Mouse (Mus musculus): ENCODE results near the gene Folr1. TPM values are rescaled to one million over a fixed set of nuclear protein-coding genes. Genes with fewer than 3 reads are reported as not detected.

Folr1 gene
- polyA plus RNA-seq, 1 experiment: 2.2 TPM

GRCm38 (mm10) chr7:101847934-101848333 lies 22.7 kb downstream of the Folr1 start:
- Histone ChIP-seq H3K27me3 (ENCODE audit: control insufficient read depth, insufficient read depth, insufficient read length) (no peaks in the 10 kb centered on the region), H3K4me2 (ENCODE audit: low read depth) (no peak overlapping the region), H3K79me2 (ENCODE audit: control insufficient read depth, insufficient read depth) (no peaks in the 10 kb centered on the region), H3K4me3 (no peak overlapping the region), H3K36me3 (ENCODE audit: control insufficient read depth, insufficient read depth) (no peaks in the 10 kb centered on the region), H3ac (ENCODE audit: control insufficient read depth, insufficient read length) (no peak overlapping the region)
- TF ChIP-seq REST (IDR thresholded peaks at IDR 0.05; ENCODE audit: insufficient read depth, insufficient read length): no peak

GRCm38 (mm10) chr7:101844186-101844585 lies 26.4 kb downstream of the Folr1 start:
- no peak overlapping the region for H3ac ChIP-seq (ENCODE audit: control insufficient read depth, insufficient read length)
- TF ChIP-seq MYOD1 (IDR thresholded peaks at IDR 0.05; ENCODE audit: control insufficient read depth in 1 of 3, insufficient read length in 2 of 3, low read depth in 2 of 3) (no peak), POLR2A (IDR thresholded peaks at IDR 0.05; ENCODE audit: insufficient read length, low read depth) (no peak), CEBPB (IDR thresholded peaks at IDR 0.05; ENCODE audit: insufficient read depth, poor library complexity, severe bottlenecking) (no peak), MAX (IDR thresholded peaks at IDR 0.05; ENCODE audit: low read depth) (no peak), MYOG (IDR thresholded peaks at IDR 0.05; ENCODE audit: control insufficient read depth in 1 of 3, insufficient read depth in 1 of 3, insufficient read length in 2 of 3, low read depth in 2 of 3) (no peak), TCF3 (IDR thresholded peaks at IDR 0.05; ENCODE audit: insufficient read length, low read depth) (no peak), E2F4 (IDR thresholded peaks at IDR 0.05; ENCODE audit: insufficient read depth) (no peak), USF1 (IDR thresholded peaks at IDR 0.05; ENCODE audit: low read depth) (no peak), TCF12 (IDR thresholded peaks at IDR 0.05; ENCODE audit: insufficient read depth, poor library complexity, severe bottlenecking) (no peak), POLR2AphosphoS2 (IDR thresholded peaks at IDR 0.05; ENCODE audit: insufficient read length, low read depth) (no peak), REST (IDR thresholded peaks at IDR 0.05; ENCODE audit: insufficient read depth, insufficient read length) (no peak), SRF (IDR thresholded peaks at IDR 0.05; ENCODE audit: control insufficient read depth, insufficient read length, low read depth) (no peak)
- no peaks in the 10 kb centered on the region for H3K27me3 ChIP-seq (ENCODE audit: control insufficient read depth, insufficient read depth, insufficient read length)
- H3K4me2 ChIP-seq (ENCODE audit: low read depth): no peak overlapping the region
- no peak overlapping the region for H3K4me3 ChIP-seq
- no peaks in the 10 kb centered on the region for H3K79me2 ChIP-seq (ENCODE audit: control insufficient read depth, insufficient read depth)
- H3K36me3 ChIP-seq (ENCODE audit: control insufficient read depth, insufficient read depth): no peaks in the 10 kb centered on the region

DNA sequence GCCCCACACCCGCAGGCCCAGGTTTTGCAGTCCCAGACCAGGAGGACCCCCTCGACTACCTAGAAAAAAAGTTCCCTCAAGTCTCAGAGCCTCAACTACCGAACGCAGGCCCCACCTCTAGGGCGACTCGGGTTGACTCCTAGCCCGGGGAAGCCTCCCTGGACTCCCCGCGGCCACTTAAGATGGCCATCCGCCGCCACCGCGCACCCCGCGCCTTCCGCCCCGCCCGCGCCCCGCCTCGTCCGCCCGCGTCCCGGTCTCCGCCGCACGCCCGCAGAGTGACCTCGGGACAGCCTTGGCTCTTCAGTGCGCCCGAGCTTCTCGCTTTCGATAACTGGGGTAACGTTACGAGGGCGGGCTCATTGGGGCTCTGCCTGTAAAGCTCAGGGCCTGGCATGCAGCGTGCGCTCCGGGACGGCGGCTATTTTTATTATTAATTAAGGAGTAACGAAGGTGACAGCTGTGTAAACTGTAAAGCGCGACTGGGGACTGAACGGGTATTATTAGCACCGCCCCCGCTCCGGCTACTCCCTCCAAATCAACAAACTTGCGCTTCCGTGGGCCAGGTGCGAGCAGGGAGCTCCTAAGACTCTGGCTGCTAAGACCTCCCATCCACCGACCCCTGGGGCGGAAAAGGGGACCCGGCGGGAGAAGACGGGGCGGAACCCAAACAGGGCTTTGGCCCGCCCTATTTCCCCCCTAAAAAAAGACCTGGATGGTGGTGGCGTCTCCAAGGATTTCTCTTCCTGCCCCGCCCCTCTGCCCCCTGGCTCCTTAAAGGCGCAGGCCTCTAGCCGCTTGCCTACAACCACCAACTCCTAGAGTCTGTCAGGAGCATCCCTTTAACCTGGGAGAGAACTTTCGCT lies 32.7 kb downstream of the Folr1 start, which contains the start of gene Inppl1:
TSS of gene Inppl1 (minus strand) at position 624 of the 866 bp plus-strand sequence.
- peak within 1 kb of the TSS; percentile 85 for H3K4me2 ChIP-seq (ENCODE audit: low read depth)
- H3K36me3 ChIP-seq (ENCODE audit: control insufficient read depth, insufficient read depth): peaks cover 7% of the 10 kb centered on the region
- H3K4me3 ChIP-seq: peak within 1 kb of the TSS; percentile 91
- H3ac ChIP-seq (ENCODE audit: control insufficient read depth, insufficient read length): peak within 1 kb of the TSS; percentile 98
- no peaks in the 10 kb centered on the region for H3K27me3 ChIP-seq (ENCODE audit: control insufficient read depth, insufficient read depth, insufficient read length)
- TF ChIP-seq SRF (IDR thresholded peaks at IDR 0.05; ENCODE audit: control insufficient read depth, insufficient read length, low read depth) (no peak), POLR2A (IDR thresholded peaks at IDR 0.05; ENCODE audit: insufficient read length, low read depth) (peak; percentile 69), USF1 (IDR thresholded peaks at IDR 0.05; ENCODE audit: low read depth) (no peak), REST (IDR thresholded peaks at IDR 0.05; ENCODE audit: insufficient read depth, insufficient read length) (no peak), MYOD1 (IDR thresholded peaks at IDR 0.05; ENCODE audit: control insufficient read depth in 1 of 3, insufficient read length in 2 of 3, low read depth in 2 of 3) (peak in 2 of 3 experiments; percentile 66 to 85), TCF12 (IDR thresholded peaks at IDR 0.05; ENCODE audit: insufficient read depth, poor library complexity, severe bottlenecking) (peak; percentile 59), TCF3 (IDR thresholded peaks at IDR 0.05; ENCODE audit: insufficient read length, low read depth) (no peak), E2F4 (IDR thresholded peaks at IDR 0.05; ENCODE audit: insufficient read depth) (no peak), MYOG (IDR thresholded peaks at IDR 0.05; ENCODE audit: control insufficient read depth in 1 of 3, insufficient read depth in 1 of 3, insufficient read length in 2 of 3, low read depth in 2 of 3) (peak in 2 of 3 experiments; percentile 15 to 66), POLR2AphosphoS2 (IDR thresholded peaks at IDR 0.05; ENCODE audit: insufficient read length, low read depth) (peak; percentile 65)
- peaks cover 27% of the 10 kb centered on the region for H3K79me2 ChIP-seq (ENCODE audit: control insufficient read depth, insufficient read depth)

GRCm38 (mm10) chr7:101837154-101837605 lies 33.4 kb downstream of the Folr1 start:
- no peak for TF ChIP-seq MYOG (IDR thresholded peaks at IDR 0.05; ENCODE audit: control insufficient read depth in 1 of 3, insufficient read depth in 1 of 3, insufficient read length in 2 of 3, low read depth in 2 of 3)
- TF ChIP-seq CEBPB (IDR thresholded peaks at IDR 0.05; ENCODE audit: insufficient read depth, poor library complexity, severe bottlenecking): no peak
- no peak for TF ChIP-seq POLR2AphosphoS2 (IDR thresholded peaks at IDR 0.05; ENCODE audit: insufficient read length, low read depth)
- Histone ChIP-seq H3K4me3 (peak overlapping the region; percentile 91), H3K36me3 (ENCODE audit: control insufficient read depth, insufficient read depth) (peaks cover 14% of the 10 kb centered on the region), H3ac (ENCODE audit: control insufficient read depth, insufficient read length) (peak overlapping the region; percentile 98), H3K79me2 (ENCODE audit: control insufficient read depth, insufficient read depth) (peaks cover 32% of the 10 kb centered on the region), H3K4me2 (ENCODE audit: low read depth) (peak overlapping the region; percentile 28), H3K27me3 (ENCODE audit: control insufficient read depth, insufficient read depth, insufficient read length) (no peaks in the 10 kb centered on the region)
